Mouse (Mus musculus): ENCODE measurements around the gene S100g. TPM values are rescaled to one million over a fixed set of nuclear protein-coding genes. Genes with fewer than 3 reads are reported as not detected.

S100g gene
- polyA plus RNA-seq (2014; fragmentation: Illumina TruSeq; extraction: RNeasy Lipid Tissue Mini Kit (QIAGEN cat#74804); ENCODE audit: low read depth, low replicate concordance), result not detected

DNA sequence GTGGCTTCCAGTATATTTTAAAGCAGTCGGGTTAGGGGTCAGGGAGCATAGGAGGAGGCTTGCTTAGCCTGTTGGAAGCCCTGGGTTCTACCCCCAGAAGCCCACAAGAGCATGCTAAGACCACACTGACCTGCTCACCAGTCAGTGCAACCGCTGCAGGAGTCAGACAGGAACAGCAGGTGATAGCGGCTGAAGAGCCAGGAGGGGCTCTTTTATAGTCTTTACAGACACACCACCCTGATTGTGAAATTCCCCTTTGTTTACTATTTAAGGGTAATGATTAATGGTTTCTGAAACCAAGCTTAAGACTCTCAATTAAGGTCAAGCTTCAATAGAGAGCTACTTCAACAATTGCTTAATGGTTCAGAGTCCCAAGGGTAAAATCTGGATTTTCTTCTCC lies at the start of gene S100g:
S100g (minus strand) TSS at position 217 of the 400 bp plus-strand sequence.

Other genes with a start within 250 kb of the S100g start
- gene Rbbp7, start 204.2 kb downstream of the S100g start, polyA plus RNA-seq (2014; fragmentation: Illumina TruSeq; extraction: RNeasy Lipid Tissue Mini Kit (QIAGEN cat#74804); ENCODE audit: low read depth, low replicate concordance), result 348 TPM
- gene Txlng, start 135.1 kb downstream of the S100g start, polyA plus RNA-seq (2014; fragmentation: Illumina TruSeq; extraction: RNeasy Lipid Tissue Mini Kit (QIAGEN cat#74804); ENCODE audit: low read depth, low replicate concordance), result 21.8 TPM
- gene Syap1, start 76.2 kb downstream of the S100g start, polyA plus RNA-seq (2014; fragmentation: Illumina TruSeq; extraction: RNeasy Lipid Tissue Mini Kit (QIAGEN cat#74804); ENCODE audit: low read depth, low replicate concordance), result 99.8 TPM
- gene Ctps2, start 63.4 kb downstream of the S100g start, polyA plus RNA-seq (2014; fragmentation: Illumina TruSeq; extraction: RNeasy Lipid Tissue Mini Kit (QIAGEN cat#74804); ENCODE audit: low read depth, low replicate concordance), result 70.2 TPM

All from adipose tissue, adult 10 weeks (tissue).